ENCODE assay signal across 12 mouse cellular contexts in the genomic region with DNA sequence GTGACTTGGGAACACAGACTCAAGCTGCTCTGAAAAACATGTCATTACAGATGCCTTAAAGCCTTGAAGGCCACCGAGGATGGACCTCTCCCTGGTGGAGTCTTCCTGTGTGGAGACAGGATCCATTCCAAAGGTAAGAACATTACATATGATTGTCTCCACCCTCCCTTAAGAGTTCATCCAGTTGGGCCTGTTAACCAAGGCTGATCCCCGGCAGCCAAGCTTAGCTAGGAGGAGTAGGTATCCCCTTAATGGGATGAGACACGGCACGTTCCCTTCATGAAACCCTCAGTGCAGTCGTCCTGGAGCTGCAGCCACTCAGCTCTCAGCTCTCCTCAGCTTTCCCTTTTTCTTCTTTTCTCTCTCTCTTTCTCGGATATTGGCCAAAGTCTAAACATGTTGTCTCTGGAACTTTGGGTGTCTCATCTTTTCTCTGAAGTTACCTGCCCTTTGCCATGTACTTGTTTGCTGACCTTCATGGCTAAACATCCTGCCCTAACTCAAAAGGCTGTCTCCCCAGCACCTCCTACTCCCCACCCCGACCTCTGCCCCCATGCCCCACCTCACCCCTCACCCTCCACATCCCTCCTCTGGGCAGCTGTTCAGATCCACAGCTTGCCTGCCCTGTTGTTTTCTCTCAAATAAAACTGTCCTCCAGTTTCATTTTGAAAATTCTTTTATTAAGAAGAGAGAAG.
"Had no signal": no experiment of that assay in that cellular context is flagged by ENCODE, and none has a peak within 500 bp of the region (broad histone marks: within the 10 kb centered on the region; RNA-seq: fewer than 3 reads in every experiment).

No protein-coding gene starts in this region.

- H3K9ac ChIP-seq: kidney, embryonic 15.5 days; lung, embryonic 15.5 days; neural tube, embryonic 12.5 days; stomach, embryonic 15.5 days had no signal

- H3K9me3 ChIP-seq: kidney, embryonic 15.5 days; limb, embryonic 10.5 days; lung, embryonic 15.5 days; midbrain, embryonic 10.5 days; neural tube, embryonic 12.5 days; stomach, embryonic 15.5 days had no signal

- H3K27ac ChIP-seq: kidney, embryonic 15.5 days; left cerebral cortex, adult 2 months; limb, embryonic 10.5 days; lung, embryonic 15.5 days; midbrain, embryonic 10.5 days; neural tube, embryonic 12.5 days; stomach, embryonic 15.5 days had no signal

- DNase-seq: kidney, postnatal 25 days; lung, postnatal 14 days; midbrain, embryonic 14.5 days; retina, postnatal 1 day; right cerebral cortex, postnatal 14 days had no signal

- H3K36me3 ChIP-seq: kidney, embryonic 15.5 days; limb, embryonic 10.5 days; lung, embryonic 15.5 days; midbrain, embryonic 10.5 days; neural tube, embryonic 12.5 days; stomach, embryonic 15.5 days had no signal

- H3K27me3 ChIP-seq: kidney, embryonic 15.5 days; lung, embryonic 15.5 days; neural tube, embryonic 12.5 days; stomach, embryonic 15.5 days had no signal

- H3K4me2 ChIP-seq: kidney, embryonic 15.5 days; lung, embryonic 15.5 days; neural tube, embryonic 12.5 days; stomach, embryonic 15.5 days had no signal

- H3K4me3 ChIP-seq: kidney, embryonic 15.5 days; left cerebral cortex, adult 2 months; limb, embryonic 10.5 days; lung, embryonic 15.5 days; midbrain, embryonic 10.5 days; neural tube, embryonic 12.5 days; stomach, embryonic 15.5 days had no signal

- H3K4me1 ChIP-seq: lung, embryonic 15.5 days; midbrain, embryonic 10.5 days; neural tube, embryonic 12.5 days had no signal
